Mouse (Mus musculus): ENCODE data around the gene Ptprg.

Gene Ptprg

DNA sequence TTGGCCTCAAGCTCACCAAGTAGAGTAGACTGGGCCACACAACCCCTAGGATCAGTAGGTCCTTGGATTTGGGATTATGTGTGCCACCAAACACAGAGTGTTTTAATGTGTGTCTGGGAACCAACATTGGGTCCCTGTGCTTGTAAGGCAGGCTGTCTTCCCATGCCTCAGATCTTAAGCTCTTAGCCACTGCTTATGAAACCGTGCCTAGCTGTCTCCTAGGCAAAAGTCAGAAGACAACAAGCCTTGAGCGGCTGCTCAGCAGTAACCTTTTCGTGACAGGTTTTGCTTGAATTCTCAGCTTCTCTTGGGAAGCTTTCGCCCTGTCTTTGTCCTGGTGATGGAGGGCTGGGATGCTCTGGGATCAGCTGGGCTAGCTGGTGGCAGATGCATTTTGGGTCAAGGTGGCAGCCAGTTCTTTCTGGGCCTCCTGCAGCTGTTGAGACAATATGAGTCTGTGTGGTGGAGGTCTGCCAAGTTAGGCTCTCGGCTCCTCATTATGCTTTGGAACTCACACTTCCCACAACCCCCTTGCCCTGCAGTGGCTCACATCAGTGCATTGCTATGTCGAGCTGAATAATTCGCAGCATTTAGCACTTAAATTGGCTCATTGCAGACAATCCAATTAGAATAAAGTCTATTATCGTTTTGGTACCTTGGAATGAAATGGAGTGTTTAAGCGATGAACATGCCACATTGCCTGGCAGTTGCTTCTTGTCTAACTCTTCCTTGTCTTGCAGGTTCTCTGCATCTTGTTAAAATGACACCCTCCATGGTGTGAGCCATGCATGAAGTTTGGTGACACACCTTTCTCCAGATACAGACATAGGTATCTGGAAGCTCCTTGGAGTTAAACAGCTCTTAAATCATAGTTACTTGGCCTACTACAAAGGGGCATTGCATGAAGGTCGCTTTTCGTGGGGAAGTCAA lies 321.9 kb downstream of the Ptprg start:
- ATAC-seq (ENCODE audit: low TSS enrichment) = peak; percentile 44

- no peak for ATAC-seq (ENCODE audit: low TSS enrichment)
These were observed 327.8 kb downstream of the Ptprg start for GRCm38 (mm10) chr14:11881082-11881481.

DNA sequence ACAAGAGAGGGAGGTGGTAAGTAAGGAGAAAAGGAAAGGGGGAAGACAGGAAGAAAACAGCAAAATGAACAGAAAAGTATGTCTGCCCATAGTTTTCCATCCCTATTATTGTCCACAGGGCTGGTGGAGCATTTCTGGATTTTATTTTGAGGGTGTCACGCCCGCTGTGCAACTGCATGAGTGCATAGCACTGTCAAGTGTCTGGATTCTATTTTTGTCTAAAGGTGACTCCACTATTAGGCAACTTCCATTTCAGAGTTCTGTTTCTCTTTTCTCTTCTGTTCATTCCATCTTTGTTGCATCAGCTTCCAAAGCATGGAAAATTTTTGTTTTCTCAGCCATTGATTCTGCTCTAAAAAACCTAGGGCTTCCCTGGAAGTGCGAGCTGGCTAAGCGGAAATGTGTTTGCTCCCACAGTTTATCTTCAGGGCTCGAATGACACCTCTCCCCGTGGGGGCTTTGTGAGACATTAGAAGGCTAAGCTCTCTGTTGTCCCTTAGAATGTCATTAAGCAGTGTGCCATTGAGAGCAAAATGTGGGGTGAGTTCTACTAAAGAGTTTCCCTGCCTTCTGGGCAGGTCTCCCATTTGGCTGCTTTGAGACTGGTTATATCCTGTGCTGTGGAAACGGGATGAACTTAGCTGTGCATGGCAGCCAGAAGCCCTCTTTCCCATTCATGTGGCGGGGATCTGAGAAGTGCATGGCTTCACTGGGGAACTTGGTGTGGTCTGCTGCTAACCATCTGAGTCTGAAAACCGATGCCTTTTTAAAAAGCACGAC lies 330.0 kb downstream of the Ptprg start:
- ATAC-seq (ENCODE audit: low TSS enrichment) = peak; percentile 58

GRCm38 (mm10) chr14:11883995-11884394 lies 330.7 kb downstream of the Ptprg start:
- peak; percentile 10; the same call in 1 of the 2 replicates for ATAC-seq (ENCODE audit: low TSS enrichment)

- ATAC-seq (ENCODE audit: low TSS enrichment) = peak; percentile 41
These were observed 333.1 kb downstream of the Ptprg start for GRCm38 (mm10) chr14:11886417-11886816.

DNA sequence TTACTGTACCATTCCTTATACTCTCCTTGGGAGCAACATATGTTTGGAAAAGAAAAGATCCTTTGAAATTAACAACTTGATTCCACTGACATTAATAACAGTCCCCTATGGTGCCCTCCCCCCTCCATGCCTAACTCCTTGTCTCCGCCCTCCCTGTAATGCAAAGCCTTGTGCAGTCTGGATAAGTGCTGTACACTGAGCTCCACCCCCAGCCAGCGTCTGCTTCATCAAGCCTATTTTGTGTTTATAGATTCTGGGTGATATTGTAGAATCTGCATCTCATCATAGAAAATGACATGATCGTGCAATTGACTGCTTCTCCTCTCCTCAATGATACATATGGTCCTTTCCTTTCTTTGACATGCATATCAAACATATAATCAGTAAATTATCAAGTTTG lies 337.6 kb downstream of the Ptprg start:
- no peak for ATAC-seq (ENCODE audit: low TSS enrichment)

GRCm38 (mm10) chr14:11892621-11893020 lies 339.3 kb downstream of the Ptprg start:
- no peak for ATAC-seq (ENCODE audit: low TSS enrichment)

GRCm38 (mm10) chr14:11895486-11895885 lies 342.2 kb downstream of the Ptprg start:
- ATAC-seq (ENCODE audit: low TSS enrichment) = peak; percentile 88

GRCm38 (mm10) chr14:11902794-11903193 lies 349.5 kb downstream of the Ptprg start:
- ATAC-seq (ENCODE audit: low TSS enrichment) = no peak

- ATAC-seq (ENCODE audit: low TSS enrichment) = no peak
These were observed 352.9 kb downstream of the Ptprg start for GRCm38 (mm10) chr14:11906130-11906675.

GRCm38 (mm10) chr14:11912253-11912652 lies 358.9 kb downstream of the Ptprg start:
- ATAC-seq (ENCODE audit: low TSS enrichment) = no peak

- peak; percentile 51 for ATAC-seq (ENCODE audit: low TSS enrichment)
These were observed 363.9 kb downstream of the Ptprg start for GRCm38 (mm10) chr14:11917225-11917624.

DNA sequence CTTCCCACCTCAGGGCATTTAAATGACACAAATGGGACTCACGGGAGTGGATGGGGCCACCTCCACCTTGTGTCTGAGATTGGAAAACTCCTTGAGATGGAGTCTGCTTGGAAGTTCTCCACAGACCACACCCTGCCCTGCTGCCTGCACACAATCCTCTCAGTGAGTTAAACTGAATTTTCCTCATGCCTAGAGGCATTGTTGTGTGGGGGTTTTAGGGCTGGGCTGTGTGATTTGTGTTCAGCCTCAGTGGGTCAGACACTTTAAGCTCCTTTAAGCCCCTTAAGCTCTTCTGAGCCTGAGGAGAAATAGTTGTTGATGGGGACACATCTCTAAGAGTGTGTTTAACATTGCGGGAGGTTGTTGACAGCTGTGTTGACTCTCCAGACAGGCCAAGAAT lies 375.2 kb downstream of the Ptprg start:
- ATAC-seq (ENCODE audit: low TSS enrichment) = no peak

- no peak for ATAC-seq (ENCODE audit: low TSS enrichment)
These were observed 379.2 kb downstream of the Ptprg start for GRCm38 (mm10) chr14:11932517-11932916.

DNA sequence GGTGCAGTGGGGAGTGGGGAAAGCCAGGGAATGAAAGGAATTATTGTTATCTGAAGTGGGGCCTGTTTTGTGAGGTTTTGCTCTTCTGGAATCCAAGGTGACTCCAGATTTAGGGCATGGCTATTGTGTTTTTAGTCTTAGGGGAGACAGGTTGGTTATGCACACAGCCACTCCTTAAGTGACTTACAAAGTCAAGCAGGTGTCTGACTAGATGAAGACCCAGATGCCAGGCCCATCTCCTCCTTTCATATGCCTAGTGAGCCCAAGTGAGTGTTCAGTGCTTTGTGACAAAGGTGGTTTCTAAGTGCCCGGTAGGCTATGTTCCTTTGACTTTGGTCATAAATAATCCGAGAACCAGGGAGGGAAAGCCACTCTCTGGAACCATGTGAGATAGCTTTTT lies 381.2 kb downstream of the Ptprg start:
- ATAC-seq (ENCODE audit: low TSS enrichment) = no peak

DNA sequence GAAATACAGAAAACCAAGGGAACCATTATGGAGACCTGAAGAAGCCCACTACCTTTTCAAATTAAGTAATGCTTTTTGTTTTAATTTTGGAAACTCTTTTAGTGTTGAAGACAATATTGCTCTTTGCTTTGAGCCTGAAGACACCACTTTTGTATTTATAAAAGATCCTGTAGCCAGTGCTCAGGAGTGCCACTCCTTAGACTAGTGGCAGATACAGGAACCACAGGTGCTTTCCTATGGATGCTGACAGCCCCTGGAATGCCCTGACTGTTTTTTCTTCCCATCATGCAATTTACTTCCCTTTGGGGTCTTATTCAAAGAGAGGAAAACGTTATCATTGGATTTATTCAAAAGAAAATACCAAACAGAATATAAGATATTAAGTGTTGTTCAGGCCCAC lies 381.9 kb downstream of the Ptprg start:
- ATAC-seq (ENCODE audit: low TSS enrichment) = no peak

DNA sequence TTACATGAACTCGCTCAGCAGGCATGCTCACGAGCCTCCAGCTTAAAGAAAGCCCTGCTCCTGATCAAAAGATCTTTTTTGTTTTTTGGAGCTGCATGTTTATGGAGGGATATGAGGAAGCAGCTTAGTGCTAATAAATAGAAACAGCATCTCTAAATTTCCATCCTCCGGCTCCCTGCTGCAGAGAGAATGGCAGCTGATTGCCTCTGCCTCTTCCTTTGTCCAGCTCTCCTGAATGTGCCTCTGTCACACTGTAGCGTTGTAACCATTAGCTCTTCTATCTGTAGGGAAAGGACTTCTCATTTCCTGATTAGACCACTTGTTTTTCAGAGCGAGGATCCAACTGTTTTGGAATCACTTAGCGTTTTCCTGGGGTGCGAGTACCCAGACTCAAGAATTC lies 382.4 kb downstream of the Ptprg start:
- 0 out of 2 replicates have a peak, but pooled peaks have one; percentile 23 for ATAC-seq (ENCODE audit: low TSS enrichment)

DNA sequence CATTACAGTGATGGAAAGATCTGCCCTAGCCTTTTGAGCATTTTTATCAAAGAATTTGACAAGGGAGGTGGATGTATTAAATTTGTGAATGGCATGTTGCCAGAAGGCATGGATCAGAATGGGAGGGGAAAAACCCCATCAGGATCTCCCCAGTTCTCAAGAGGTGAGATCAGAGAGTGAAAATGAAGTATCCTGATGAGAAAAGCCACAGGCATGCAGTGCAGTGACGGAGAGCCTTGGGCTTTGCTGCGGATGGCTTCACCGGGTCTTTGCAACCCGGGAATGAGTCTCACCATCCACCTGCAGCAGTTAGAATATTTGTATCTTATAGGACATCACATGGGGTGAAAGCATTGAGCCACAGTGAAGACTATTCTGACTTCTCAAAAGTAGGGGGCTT lies 385.6 kb downstream of the Ptprg start:
- ATAC-seq (ENCODE audit: low TSS enrichment) = no peak

DNA sequence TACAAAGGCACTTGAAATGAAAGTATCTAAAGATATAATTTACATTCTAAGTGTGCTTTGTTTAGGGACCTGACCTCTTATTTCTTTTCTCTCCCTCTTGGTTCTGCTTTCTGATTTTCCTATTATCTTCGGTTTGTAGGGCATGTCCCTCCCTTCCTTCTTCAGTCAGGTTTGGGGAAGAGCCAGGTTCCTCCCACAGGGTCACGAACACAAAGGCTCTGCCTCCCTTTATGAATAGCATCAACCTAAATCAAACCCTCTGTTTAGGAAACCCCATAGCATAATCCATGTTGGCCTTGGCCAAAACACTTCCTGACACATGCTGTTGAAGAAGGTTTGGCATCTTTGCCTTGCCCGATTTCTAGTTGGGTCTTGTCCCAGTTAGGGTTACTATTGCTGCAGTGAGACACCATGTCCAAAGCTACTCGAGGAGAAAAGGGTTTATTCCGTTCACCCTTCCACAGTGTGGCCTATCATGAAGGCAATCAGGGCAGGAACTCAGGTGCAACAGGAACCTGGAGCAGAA lies 388.7 kb downstream of the Ptprg start:
- ATAC-seq (ENCODE audit: low TSS enrichment) = no peak

DNA sequence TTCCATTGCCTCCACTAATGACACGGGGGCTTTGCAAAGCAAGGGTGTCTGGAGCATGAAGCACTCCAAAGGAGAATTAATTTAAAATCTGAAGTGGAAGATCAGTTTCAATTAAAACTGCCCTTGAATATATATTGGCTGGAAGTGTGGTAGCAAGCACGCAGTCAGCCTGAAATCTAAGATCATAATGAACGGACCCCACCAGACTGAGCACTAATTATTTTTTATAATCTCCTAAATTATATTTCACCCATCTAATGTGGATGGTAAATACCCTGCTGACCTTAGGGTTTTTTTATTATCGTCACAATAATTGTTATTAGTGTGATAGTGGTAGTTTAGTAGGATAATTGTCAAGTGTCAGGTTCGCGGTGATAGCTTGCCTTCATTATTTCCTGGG lies 397.0 kb downstream of the Ptprg start:
- no peak for ATAC-seq (ENCODE audit: low TSS enrichment)

GRCm38 (mm10) chr14:11955020-11955882 lies 401.9 kb downstream of the Ptprg start:
- ATAC-seq (ENCODE audit: low TSS enrichment) = no peak
